Mouse (Mus musculus): Measurements from ENCODE around the gene Mcoln2.

DNA sequence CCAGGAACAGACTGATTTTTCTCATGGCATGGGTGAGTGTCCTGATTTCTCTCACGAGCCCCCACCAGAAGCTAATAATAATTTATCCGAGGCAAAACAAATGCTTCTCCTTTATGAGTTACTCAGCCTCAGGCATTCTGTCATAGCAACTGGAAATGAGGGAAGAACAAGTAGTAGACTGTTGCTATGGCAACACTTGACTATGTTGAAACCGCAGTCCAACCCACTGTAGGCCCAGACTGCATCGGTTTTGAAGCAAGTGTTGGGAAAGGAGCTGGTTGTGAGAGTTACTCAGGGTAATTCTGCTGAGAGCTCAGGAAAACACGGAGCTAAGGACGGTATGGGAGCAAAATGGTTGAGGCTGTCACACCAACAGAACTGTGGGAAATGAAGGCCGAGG is 7.1 kb upstream of the Mcoln2 start:
- no peak for TF ChIP-seq GATA1 (IDR thresholded peaks at IDR 0.05; ENCODE audit: borderline replicate concordance, low read length)
- TF ChIP-seq CTCF (IDR thresholded peaks at IDR 0.05; ENCODE audit: low read depth, low read length), result no peak
- no peak for TF ChIP-seq GATA2 (IDR thresholded peaks at IDR 0.05; ENCODE audit: borderline replicate concordance, low read depth, low read length)
